Mouse (Mus musculus): ENCODE measurements around the gene Gm9970.

DNA sequence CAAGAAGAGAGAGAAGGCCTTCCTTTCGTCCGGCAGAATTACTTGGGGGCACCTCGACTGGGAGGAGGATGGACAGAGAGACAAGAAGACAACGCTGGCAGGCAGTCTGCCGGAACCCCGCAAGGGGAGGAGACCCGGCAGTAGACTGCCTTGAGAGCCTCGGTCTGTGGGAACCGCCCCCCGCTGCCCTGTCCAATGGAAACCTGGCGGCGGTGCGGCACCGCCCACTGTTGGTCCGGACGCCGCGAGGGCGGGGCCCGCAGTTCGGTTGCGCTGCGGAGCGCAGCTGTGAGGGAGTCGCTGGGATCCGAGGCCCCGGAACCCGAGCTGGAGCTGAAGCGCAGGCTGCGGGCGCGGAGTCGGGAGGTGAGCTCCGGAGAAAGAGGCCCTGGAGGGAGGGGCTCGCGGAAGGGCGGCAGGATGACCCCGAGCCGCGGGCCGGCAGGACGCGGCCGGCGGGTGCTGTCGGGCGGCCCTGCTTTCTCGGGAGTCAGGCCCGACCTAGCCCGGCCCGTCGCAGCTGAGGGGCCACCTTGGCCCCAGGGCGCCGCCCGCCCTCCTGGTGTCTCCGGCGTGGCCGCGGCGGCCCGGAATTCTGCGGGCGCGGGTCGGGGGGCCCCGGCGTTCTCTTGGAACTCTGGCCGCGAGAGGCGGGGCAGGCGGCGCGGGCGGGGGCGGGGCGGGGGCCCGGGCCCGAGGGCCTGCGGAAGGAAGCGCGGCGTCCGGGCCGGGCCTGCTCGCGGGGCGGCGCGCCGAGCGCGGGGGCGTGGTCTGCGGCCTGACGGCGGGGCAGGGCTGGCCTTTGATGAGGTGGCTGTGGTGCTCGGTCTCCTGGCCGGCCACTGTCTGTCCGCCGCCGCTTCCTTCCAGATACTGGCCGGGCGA is at the start of gene Gm9970, which contains the start of gene Nrbp1:
- TF ChIP-seq CTCF (IDR thresholded peaks at IDR 0.05; ENCODE audit: low read depth) (no peak), EP300 (IDR thresholded peaks at IDR 0.05; ENCODE audit: low read depth) (no peak)
